Mouse (Mus musculus): ENCODE measurements around the gene Hoxc4. TPM values are rescaled to one million over a fixed set of nuclear protein-coding genes. Genes with fewer than 3 reads are reported as not detected.

The Hoxc4 gene
- polyA plus RNA-seq, 1 experiment, result 3.9 TPM

GRCm38 (mm10) chr15:102976631-102977422 lies 41.9 kb upstream of the Hoxc4 start:
- Histone ChIP-seq H3K27me3 (ENCODE audit: control insufficient read depth, insufficient read depth, low read length) (peaks cover 23% of the 10 kb centered on the region; the same call in 1 of the 2 replicates), H3K4me3 (replicated peaks; ENCODE audit: insufficient read depth, low read depth, low read length) (no peak overlapping the region), H3K27ac (ENCODE audit: insufficient read depth, low read length) (no peak overlapping the region), H3K4me1 (ENCODE audit: control insufficient read depth, insufficient read depth, low read length) (no peaks in the 10 kb centered on the region)
- WGBS, result 2% methylated on average over 37 of the region's 37 CpGs
- no peak for DNase-seq
- no peak for TF ChIP-seq POLR2A (IDR thresholded peaks at IDR 0.05; ENCODE audit: borderline replicate concordance, insufficient read depth, low read length)

DNA sequence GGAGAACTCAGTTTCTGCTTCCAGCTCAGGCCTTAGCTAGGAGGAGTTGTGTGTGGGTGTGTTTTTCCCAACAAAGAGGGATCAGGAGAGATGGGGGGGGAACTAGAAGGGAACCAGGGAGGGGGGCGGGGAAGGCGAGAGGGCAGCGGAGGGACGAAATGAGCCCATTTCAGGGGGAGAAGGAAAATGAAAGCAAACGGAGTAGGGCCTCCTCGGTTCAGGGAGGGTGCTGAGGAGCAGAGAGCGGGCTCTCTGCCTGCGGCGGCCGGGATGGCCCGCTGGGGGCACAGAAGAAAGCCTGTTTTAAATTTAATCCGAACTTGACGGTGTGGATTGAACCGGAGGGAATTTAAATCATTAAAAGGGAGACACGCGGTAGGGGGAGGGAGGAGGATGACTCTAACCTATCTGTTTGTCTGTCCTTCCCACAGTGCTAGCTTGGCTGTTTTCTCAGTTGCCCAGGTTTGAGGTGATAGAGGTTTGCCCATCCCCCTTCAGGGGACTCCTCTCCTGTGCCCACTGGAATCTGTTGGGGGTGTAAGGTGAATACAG lies 41.2 kb upstream of the Hoxc4 start:
- Histone ChIP-seq H3K27me3 (ENCODE audit: control insufficient read depth, insufficient read depth, low read length) (peaks cover 22% of the 10 kb centered on the region; the same call in 1 of the 2 replicates), H3K27ac (ENCODE audit: insufficient read depth, low read length) (no peak overlapping the region), H3K4me1 (ENCODE audit: control insufficient read depth, insufficient read depth, low read length) (no peaks in the 10 kb centered on the region), H3K4me3 (replicated peaks; ENCODE audit: insufficient read depth, low read depth, low read length) (no peak overlapping the region)
- DNase-seq, result no peak
- WGBS, result 5% methylated on average over 16 of the region's 16 CpGs
- TF ChIP-seq POLR2A (IDR thresholded peaks at IDR 0.05; ENCODE audit: borderline replicate concordance, insufficient read depth, low read length) (no peak), CTCF (IDR thresholded peaks at IDR 0.05; ENCODE audit: borderline replicate concordance, insufficient read depth, low read depth, low read length) (no peak)

DNA sequence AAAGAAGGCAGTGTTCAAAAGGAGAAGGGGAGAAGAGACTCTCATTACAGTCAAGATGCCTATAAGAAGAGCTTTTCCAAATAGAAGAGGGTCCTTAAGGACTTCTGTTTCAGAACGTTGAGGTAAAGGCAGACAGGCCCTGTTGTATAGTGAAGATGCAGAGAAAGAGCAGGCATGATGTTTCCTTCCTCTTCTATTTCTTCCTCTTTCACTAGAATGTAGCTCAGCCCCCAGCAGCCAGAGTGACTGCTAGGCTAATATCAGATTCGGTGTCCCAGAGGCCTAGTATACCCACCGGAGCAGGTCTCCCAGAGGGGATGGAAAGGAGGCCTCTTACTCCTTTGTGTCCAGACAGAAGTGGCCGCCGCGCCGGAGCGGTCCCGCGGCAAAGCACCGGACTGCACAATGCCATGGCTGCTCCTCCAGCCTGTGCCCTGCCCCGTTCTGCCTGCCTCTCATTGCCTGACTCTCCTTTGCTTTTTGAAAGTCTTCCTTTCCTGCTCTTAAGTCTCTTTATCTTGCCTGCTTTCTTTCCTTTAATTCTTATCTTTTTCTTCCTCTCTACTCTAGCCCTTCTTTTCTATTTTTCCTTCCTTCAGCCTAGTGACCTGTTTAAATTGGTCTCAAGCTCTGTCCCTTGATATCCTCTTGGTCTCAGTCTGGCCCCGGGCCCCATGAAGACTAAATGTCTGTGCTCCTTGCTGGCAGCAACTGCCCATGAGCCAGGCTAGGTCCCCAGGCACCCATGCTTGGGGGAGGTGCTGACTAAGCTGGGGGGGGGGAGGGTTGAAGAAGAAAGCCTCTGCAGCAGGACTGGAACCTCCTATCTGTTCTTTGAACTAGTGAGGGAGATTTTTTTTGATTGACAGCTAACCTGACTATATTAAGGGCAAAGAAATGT lies 39.9 kb upstream of the Hoxc4 start:
- Histone ChIP-seq H3K27me3 (ENCODE audit: control insufficient read depth, insufficient read depth, low read length) (peaks cover 22% of the 10 kb centered on the region; the same call in 1 of the 2 replicates), H3K27ac (ENCODE audit: insufficient read depth, low read length) (no peak overlapping the region), H3K4me1 (ENCODE audit: control insufficient read depth, insufficient read depth, low read length) (no peaks in the 10 kb centered on the region), H3K4me3 (replicated peaks; ENCODE audit: insufficient read depth, low read depth, low read length) (no peak overlapping the region)
- no peak for DNase-seq
- TF ChIP-seq CTCF (IDR thresholded peaks at IDR 0.05; ENCODE audit: borderline replicate concordance, insufficient read depth, low read depth, low read length), result no peak
- TF ChIP-seq POLR2A (IDR thresholded peaks at IDR 0.05; ENCODE audit: borderline replicate concordance, insufficient read depth, low read length), result no peak
- 10% methylated on average over 13 of the region's 13 CpGs for WGBS

- WGBS, result 4% methylated on average over 1 of the region's 1 CpGs
- Histone ChIP-seq H3K4me3 (replicated peaks; ENCODE audit: insufficient read depth, low read depth, low read length) (no peak overlapping the region), H3K27ac (ENCODE audit: insufficient read depth, low read length) (no peak overlapping the region), H3K27me3 (ENCODE audit: control insufficient read depth, insufficient read depth, low read length) (peaks cover 21% of the 10 kb centered on the region; the same call in 1 of the 2 replicates), H3K4me1 (ENCODE audit: control insufficient read depth, insufficient read depth, low read length) (no peaks in the 10 kb centered on the region)
- no peak for TF ChIP-seq CTCF (IDR thresholded peaks at IDR 0.05; ENCODE audit: borderline replicate concordance, insufficient read depth, low read depth, low read length)
- TF ChIP-seq POLR2A (IDR thresholded peaks at IDR 0.05; ENCODE audit: borderline replicate concordance, insufficient read depth, low read length), result no peak
- no peak for DNase-seq
Measured at GRCm38 (mm10) chr15:102979936-102980335, 38.8 kb upstream of the Hoxc4 start.

DNA sequence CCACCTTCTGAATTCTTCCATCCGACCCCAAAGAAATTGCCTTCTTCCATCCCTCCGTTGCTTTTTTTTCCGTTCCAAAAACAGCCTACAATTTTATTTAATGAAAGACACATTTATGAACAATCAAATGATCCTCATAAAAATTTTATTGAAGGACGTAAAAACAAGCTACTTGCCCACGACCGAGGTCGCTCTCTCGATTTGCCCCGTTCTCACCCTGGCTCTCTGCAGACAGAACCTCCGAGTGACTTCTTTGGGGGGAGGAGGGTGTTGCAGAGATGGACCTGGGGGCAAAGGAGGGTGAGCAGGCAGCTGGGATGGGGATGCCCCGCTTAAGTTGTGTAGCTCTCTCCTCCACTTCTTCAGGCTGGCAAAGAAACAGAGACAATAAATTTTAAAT lies 38.4 kb upstream of the Hoxc4 start:
- no peak overlapping the region for H3K4me3 ChIP-seq (replicated peaks; ENCODE audit: insufficient read depth, low read depth, low read length)
- H3K4me1 ChIP-seq (ENCODE audit: control insufficient read depth, insufficient read depth, low read length), result no peaks in the 10 kb centered on the region
- TF ChIP-seq POLR2A (IDR thresholded peaks at IDR 0.05; ENCODE audit: borderline replicate concordance, insufficient read depth, low read length) (no peak), CTCF (IDR thresholded peaks at IDR 0.05; ENCODE audit: borderline replicate concordance, insufficient read depth, low read depth, low read length) (no peak)
- H3K27me3 ChIP-seq (ENCODE audit: control insufficient read depth, insufficient read depth, low read length), result peaks cover 19% of the 10 kb centered on the region; the same call in 1 of the 2 replicates
- WGBS, result 4% methylated on average over 11 of the region's 11 CpGs
- no peak for DNase-seq
- no peak overlapping the region for H3K27ac ChIP-seq (ENCODE audit: insufficient read depth, low read length)

- TF ChIP-seq POLR2A (IDR thresholded peaks at IDR 0.05; ENCODE audit: borderline replicate concordance, insufficient read depth, low read length) (no peak), CTCF (IDR thresholded peaks at IDR 0.05; ENCODE audit: borderline replicate concordance, insufficient read depth, low read depth, low read length) (no peak)
- Histone ChIP-seq H3K27ac (ENCODE audit: insufficient read depth, low read length) (no peak overlapping the region), H3K27me3 (ENCODE audit: control insufficient read depth, insufficient read depth, low read length) (peaks cover 18% of the 10 kb centered on the region; the same call in 1 of the 2 replicates), H3K4me3 (replicated peaks; ENCODE audit: insufficient read depth, low read depth, low read length) (no peak overlapping the region), H3K4me1 (ENCODE audit: control insufficient read depth, insufficient read depth, low read length) (no peaks in the 10 kb centered on the region)
- no peak for DNase-seq
- 1% methylated on average over 14 of the region's 14 CpGs for WGBS
Measured at GRCm38 (mm10) chr15:102980912-102981311, 37.8 kb upstream of the Hoxc4 start.

- H3K4me1 ChIP-seq (ENCODE audit: control insufficient read depth, insufficient read depth, low read length), result no peaks in the 10 kb centered on the region
- WGBS, result 1% methylated on average over 88 of the region's 88 CpGs
- peaks cover 14% of the 10 kb centered on the region; the same call in 1 of the 2 replicates for H3K27me3 ChIP-seq (ENCODE audit: control insufficient read depth, insufficient read depth, low read length)
- no peak for DNase-seq
- no peak overlapping the region for H3K27ac ChIP-seq (ENCODE audit: insufficient read depth, low read length)
- H3K4me3 ChIP-seq (replicated peaks; ENCODE audit: insufficient read depth, low read depth, low read length), result no peak overlapping the region
- TF ChIP-seq CTCF (IDR thresholded peaks at IDR 0.05; ENCODE audit: borderline replicate concordance, insufficient read depth, low read depth, low read length), result no peak
- no peak for TF ChIP-seq POLR2A (IDR thresholded peaks at IDR 0.05; ENCODE audit: borderline replicate concordance, insufficient read depth, low read length)
Measured at GRCm38 (mm10) chr15:102981379-102982288, 37.1 kb upstream of the Hoxc4 start.

Data from cerebellum, adult 2 months (tissue).